Mouse (Mus musculus): ENCODE results near the gene Gm10799. TPM values are rescaled to one million over a fixed set of nuclear protein-coding genes. Genes with fewer than 3 reads are reported as not detected.

Gm10799 gene
- polyA plus RNA-seq, 1 experiment from 2014 or later: not detected

DNA sequence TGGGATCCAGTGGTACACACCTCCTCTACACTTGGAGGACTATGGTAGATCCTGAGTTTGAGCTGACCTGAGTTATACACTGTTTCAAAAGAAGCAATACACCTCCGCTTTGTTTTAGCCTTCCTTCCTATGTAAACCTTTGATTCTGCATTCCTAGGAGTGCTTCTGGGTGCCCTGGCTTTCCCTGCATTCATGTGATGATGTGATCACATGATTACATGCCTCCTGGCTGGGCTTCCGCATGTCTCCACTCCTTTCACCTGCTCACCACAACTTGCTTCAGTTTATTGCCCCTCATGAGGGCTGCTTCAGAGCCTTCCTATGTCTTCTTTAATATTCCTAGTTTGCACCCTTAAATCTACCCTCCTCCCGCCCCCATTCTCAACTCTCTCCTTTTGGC is 36.3 kb downstream of the Gm10799 start:
- WGBS: 94% methylated on average over 3 of the region's 3 CpGs
- Histone ChIP-seq H3K27me3 (no peaks in the 10 kb centered on the region), H3K4me1 (peaks cover 29% of the 10 kb centered on the region), H3K9me3 (replicated peaks) (no peaks in the 10 kb centered on the region), H3K4me2 (no peak overlapping the region), H3K9ac (no peak overlapping the region), H3K27ac (no peak overlapping the region), H3K4me3 (no peak overlapping the region), H3K36me3 (ENCODE audit: poor library complexity, severe bottlenecking) (peaks cover 21% of the 10 kb centered on the region)
- ATAC-seq: no peak

DNA sequence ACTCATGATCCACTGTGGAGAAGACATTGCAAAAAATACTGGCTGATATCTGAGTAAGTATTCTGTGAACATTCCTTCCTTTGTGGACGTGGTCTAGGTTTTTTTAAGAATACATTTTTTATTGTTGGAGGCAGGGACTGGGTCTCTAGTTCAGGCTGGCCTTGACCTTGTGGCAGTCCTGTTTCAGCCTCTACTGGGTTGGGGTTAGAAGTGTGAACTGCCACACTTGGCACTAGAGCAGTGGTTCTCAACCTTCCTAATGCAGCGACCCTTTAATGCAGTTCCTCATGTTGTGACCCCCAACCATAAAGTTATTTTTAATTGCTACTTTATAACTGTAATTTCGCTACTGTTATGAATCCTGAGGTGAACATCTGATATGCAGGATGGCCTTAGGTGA is 38.0 kb downstream of the Gm10799 start:
- H3K4me3 ChIP-seq: no peak overlapping the region
- H3K4me1 ChIP-seq: peaks cover 29% of the 10 kb centered on the region
- no peaks in the 10 kb centered on the region for H3K27me3 ChIP-seq
- no peaks in the 10 kb centered on the region for H3K9me3 ChIP-seq (replicated peaks)
- peaks cover 9% of the 10 kb centered on the region for H3K36me3 ChIP-seq (ENCODE audit: poor library complexity, severe bottlenecking)
- H3K9ac ChIP-seq: no peak overlapping the region
- H3K4me2 ChIP-seq: no peak overlapping the region
- 88% methylated on average over 3 of the region's 3 CpGs for WGBS
- ATAC-seq: no peak
- no peak overlapping the region for H3K27ac ChIP-seq

DNA sequence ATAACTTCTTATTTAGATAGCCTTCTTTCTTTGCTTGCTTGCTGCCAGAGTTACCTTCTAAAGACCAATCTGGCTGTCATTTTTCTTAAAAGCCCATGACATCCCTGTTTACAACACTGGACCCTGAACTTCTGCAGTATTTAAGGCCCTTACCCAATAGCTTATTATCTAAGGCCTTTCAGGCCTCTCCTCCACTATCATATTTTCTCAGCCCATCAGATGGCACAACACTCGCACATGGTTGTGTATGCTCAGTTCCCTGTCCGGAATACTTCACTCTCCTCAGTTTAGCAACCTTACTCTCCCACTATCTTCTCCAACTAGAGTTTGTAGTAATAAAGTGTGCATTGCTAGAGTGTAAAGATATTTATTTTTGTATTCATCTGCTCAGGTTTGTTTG is 39.3 kb downstream of the Gm10799 start:
- Histone ChIP-seq H3K36me3 (ENCODE audit: poor library complexity, severe bottlenecking) (peaks cover 6% of the 10 kb centered on the region), H3K4me3 (peak overlapping the region; percentile 94), H3K9ac (peak overlapping the region; percentile 94; the same call in 1 of the 2 replicates), H3K4me1 (peaks cover 29% of the 10 kb centered on the region), H3K27ac (no peak overlapping the region), H3K27me3 (no peaks in the 10 kb centered on the region), H3K4me2 (peak overlapping the region; percentile 90), H3K9me3 (replicated peaks) (no peaks in the 10 kb centered on the region)
- 79% methylated on average over 2 of the region's 2 CpGs for WGBS
- no peak for ATAC-seq

DNA sequence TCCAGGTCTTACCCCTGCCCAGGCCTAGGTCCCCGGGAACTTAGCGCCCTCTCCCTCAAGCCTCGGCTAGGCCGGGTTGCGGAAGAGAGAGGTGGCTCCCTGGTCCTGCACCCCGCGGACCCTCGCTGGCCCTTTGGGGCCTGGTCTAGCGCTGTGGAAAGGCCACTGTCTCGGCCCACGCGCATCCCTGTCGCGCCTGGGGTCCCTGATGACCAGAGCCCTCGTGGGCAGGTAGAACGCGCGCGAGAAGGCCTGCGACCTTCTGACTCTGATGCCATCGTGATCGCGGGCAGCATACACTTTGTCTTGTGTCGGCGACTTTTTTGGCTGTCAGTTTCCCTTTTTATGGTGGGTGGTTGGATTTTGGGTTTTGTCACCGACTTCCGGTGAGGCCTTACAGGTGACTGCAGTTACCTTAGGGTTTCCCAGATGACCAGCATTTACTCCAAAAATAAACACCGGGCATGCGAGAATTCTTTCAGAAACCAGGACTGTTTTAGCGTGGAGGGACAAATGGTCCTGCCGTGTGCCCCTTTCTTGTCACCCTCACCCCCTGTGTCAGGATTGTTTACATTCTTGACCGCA is 40.1 kb downstream of the Gm10799 start, which contains the start of gene 4931422A03Rik:
Gene 4931422A03Rik, minus strand, starts transcription at position 223 of the 585 bp plus-strand sequence.
- 1% methylated on average over 32 of the region's 32 CpGs for WGBS
- H3K36me3 ChIP-seq (ENCODE audit: poor library complexity, severe bottlenecking): 0 out of 2 replicates have a peak, but pooled peaks cover 5% of the 10 kb centered on the region
- H3K4me1 ChIP-seq: peaks cover 29% of the 10 kb centered on the region
- no peak within 1 kb of the TSS for H3K27ac ChIP-seq
- no peaks in the 10 kb centered on the region for H3K27me3 ChIP-seq
- H3K9ac ChIP-seq: peak within 1 kb of the TSS; percentile 94
- peak within 1 kb of the TSS; percentile 90 for H3K4me2 ChIP-seq
- H3K9me3 ChIP-seq (replicated peaks): no peaks in the 10 kb centered on the region
- ATAC-seq: peak; percentile 73
- H3K4me3 ChIP-seq: peak within 1 kb of the TSS; percentile 94

DNA sequence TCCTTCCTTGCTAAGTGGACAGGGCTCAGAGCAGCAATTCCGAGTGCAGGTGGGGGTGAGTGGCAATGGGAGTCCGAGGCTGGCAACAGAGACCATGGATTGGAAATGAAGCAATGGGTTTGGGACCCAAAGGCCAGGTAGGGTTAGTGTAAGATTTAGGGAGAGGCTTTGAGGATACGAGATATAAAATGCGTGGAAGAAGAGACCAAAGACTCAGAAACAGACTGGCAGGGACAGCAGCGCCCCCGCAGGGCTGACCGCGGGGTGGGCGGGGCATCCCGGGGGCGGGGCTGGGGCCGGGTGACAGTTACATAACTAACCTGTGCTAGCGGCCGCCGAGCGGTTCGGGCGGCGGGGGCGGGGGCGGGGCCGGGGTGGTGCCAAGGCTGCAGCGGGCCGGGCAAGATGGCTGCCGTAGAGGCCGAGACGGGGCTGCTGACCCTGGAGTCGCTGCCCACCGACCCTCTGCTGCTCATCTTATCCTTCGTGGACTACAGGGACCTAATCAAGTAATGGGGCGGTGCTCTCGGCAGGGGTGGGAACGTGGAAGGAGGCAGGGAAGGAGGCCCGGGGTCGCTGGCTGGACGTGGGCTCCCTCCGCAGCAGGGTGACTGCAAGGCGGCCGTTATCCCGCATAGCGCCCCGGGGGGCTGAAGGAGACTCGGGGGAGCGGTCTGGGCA is 40.8 kb downstream of the Gm10799 start, which contains the start of gene Fbxo3:
Gene Fbxo3, plus strand, starts transcription at position 264 of the 681 bp plus-strand sequence.
- ATAC-seq: peak; percentile 97
- Histone ChIP-seq H3K9ac (peak within 1 kb of the TSS; percentile 94), H3K9me3 (replicated peaks) (no peaks in the 10 kb centered on the region), H3K27me3 (no peaks in the 10 kb centered on the region), H3K27ac (no peak within 1 kb of the TSS), H3K4me2 (peak within 1 kb of the TSS; percentile 90), H3K36me3 (ENCODE audit: poor library complexity, severe bottlenecking) (0 out of 2 replicates have a peak, but pooled peaks cover 5% of the 10 kb centered on the region), H3K4me3 (peak within 1 kb of the TSS; percentile 94), H3K4me1 (peaks cover 29% of the 10 kb centered on the region)
- WGBS: under 1% methylated on average over 38 of the region's 44 CpGs

DNA sequence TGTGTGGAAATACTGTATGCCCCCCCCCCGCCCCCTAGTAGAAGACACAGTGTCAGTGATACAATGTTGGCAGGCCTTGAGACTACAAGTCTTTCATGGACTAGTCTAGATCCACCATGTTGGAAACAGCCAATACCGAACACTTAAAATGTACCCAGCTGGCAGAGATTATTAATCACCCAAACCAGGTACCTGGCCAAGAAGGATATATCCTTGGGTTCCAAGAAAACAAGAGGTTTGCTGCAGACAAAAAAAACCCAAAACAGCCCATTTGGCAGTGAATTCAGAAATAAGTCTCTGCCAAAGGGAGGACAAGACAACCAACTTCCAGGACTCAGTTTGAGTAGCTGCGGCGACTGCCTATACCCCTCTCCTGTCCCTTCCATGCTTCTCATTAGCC is 43.7 kb downstream of the Gm10799 start:
- H3K9ac ChIP-seq: no peak overlapping the region
- H3K27me3 ChIP-seq: no peaks in the 10 kb centered on the region
- no peak overlapping the region for H3K27ac ChIP-seq
- H3K4me3 ChIP-seq: no peak overlapping the region
- no peak for ATAC-seq
- no peaks in the 10 kb centered on the region for H3K36me3 ChIP-seq (ENCODE audit: poor library complexity, severe bottlenecking)
- 91% methylated on average over 4 of the region's 4 CpGs for WGBS
- no peaks in the 10 kb centered on the region for H3K9me3 ChIP-seq (replicated peaks)
- H3K4me2 ChIP-seq: no peak overlapping the region
- peaks cover 19% of the 10 kb centered on the region for H3K4me1 ChIP-seq

DNA sequence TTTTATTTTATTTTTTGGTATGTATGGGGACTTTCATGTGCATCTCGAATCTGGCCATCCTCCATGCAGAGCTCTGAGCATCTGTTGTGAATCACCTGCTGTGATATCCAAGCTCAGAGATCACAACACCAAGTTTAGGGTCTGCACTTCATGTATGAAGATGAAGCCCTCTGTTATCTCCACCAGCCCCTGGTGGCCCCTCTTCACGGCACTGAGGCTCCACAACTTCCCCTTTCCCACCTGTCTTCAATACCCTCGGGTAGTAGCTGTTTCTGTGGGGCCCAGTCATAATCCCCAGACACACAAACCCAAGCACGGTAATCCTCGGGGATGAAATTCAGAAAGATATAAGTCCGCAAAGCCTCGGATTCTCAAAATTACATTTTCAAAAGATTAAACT is 45.3 kb downstream of the Gm10799 start:
- Histone ChIP-seq H3K27me3 (no peaks in the 10 kb centered on the region), H3K36me3 (ENCODE audit: poor library complexity, severe bottlenecking) (no peaks in the 10 kb centered on the region), H3K9me3 (replicated peaks) (no peaks in the 10 kb centered on the region), H3K4me3 (no peak overlapping the region), H3K4me2 (no peak overlapping the region), H3K4me1 (peaks cover 4% of the 10 kb centered on the region; the same call in 1 of the 2 replicates), H3K9ac (no peak overlapping the region), H3K27ac (no peak overlapping the region)
- WGBS: 85% methylated on average over 7 of the region's 7 CpGs
- no peak for ATAC-seq

Other genes with a start within 250 kb of the Gm10799 start
- gene Lmo2, start 110.6 kb downstream of the Gm10799 start, polyA plus RNA-seq (2015; fragmentation: Nextera tagmentation; extraction: Ambion mirVana): 19.8 and 23.3 TPM in 2 replicates
- 60.2 and 60.6 TPM in 2 replicates for gene Fbxo3, start 40.8 kb downstream of the Gm10799 start, polyA plus RNA-seq (2015; fragmentation: Nextera tagmentation; extraction: Ambion mirVana)
- 1.7 and 1.8 TPM in 2 replicates for gene 4931422A03Rik, start 40.2 kb downstream of the Gm10799 start, polyA plus RNA-seq (2015; fragmentation: Nextera tagmentation; extraction: Ambion mirVana)
- not detected in 2 replicates for gene Gm10912, start 2.7 kb downstream of the Gm10799 start, polyA plus RNA-seq (2015; fragmentation: Nextera tagmentation; extraction: Ambion mirVana)
- 1.2 and 2.4 TPM in 2 replicates for gene Cd59b, start 1.3 kb upstream of the Gm10799 start, polyA plus RNA-seq (2015; fragmentation: Nextera tagmentation; extraction: Ambion mirVana)
- gene Cd59a, start 27.3 kb upstream of the Gm10799 start, polyA plus RNA-seq (2015; fragmentation: Nextera tagmentation; extraction: Ambion mirVana): 7.9 and 8.1 TPM in 2 replicates
- not detected in 2 replicates for gene A930018P22Rik, start 54.2 kb upstream of the Gm10799 start, polyA plus RNA-seq (2015; fragmentation: Nextera tagmentation; extraction: Ambion mirVana)